Mouse (Mus musculus): ENCODE measurements around the gene Sh3bp4. TPM values are rescaled to one million over a fixed set of nuclear protein-coding genes. Genes with fewer than 3 reads are reported as not detected.

The Sh3bp4 gene
- 0.41 and 0.88 TPM in 2 replicates for total RNA-seq (2014; fragmentation: Nextera tagmentation)
- total RNA-seq (2017), result not detected in 2 replicates

DNA sequence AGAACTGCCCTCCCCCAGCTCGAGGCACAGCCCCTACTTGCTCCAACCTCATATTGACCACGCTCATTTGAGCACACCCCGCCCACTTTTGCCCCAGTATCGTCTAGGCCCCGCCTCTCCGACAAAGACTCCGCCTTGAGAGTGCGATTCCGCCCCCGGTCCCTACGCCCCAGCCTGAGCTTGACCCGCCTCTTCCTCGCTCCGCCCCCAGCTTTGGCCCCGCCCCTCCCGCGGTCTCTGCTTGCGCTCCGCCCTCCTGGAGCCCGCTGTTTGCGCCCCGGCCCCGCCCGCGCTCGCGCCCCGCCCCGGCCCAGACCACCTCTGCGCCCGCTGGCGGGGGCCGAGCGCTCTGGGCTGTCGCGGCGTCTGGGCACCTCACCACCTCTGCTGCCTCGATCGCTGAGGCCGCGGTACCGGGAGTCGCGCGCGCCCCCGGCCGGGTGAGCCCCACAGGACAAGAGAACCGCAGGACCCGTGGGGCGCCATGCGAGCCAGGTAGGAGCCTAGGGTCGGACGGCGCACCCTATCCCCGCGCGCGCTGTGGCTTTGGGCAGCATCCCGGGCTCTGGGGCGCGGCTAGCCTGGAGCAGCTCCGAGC, at the start of gene Sh3bp4:
Sh3bp4 (plus strand) TSS at position 313 of the 598 bp plus-strand sequence.
- ATAC-seq (replicated peaks; ENCODE audit: poor library complexity, severe bottlenecking), result peak; percentile 86

DNA sequence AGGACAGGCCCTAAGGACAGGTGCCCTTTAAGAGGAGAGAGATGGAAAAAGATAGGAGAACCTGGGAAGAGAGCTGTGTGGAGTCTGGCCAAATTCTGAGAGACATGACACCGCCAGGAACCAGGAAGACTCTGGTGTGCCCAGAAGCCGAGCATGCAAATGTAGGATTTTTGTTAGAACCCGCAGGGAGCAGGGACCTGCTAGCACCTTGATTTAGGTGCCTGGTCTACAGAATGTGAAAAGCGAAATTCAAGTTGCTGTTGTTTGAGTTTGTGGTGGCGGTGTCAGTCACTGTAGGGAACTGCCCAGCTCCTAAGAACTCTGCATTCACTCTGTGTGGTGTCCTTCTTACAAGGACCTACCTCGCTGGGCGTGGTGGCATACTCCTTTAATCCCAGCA, 47.2 kb upstream of the Sh3bp4 start:
- ATAC-seq (replicated peaks; ENCODE audit: poor library complexity, severe bottlenecking), result no peak

GRCm38 (mm10) chr1:89024696-89025612, 45.3 kb upstream of the Sh3bp4 start:
- ATAC-seq (replicated peaks; ENCODE audit: poor library complexity, severe bottlenecking), result no peak

DNA sequence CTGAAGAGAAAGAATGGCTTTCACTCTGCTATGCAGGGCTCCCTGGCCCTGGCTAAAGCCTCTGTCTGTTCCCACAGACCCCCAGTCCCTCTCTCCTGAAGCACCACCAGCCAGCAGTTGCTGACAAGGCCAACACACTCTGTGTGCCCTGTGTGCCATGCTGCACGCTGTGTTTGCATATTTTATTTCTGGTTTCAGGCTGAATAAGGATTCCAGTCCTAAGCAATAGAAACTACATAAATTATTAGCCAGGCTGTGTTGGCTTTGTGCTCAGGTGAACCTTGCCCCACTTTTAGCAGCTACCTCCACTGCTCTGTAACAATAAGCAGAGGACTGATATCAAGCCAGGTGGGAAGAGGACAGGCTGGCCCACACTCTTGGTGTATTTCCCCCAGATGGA, 44.2 kb upstream of the Sh3bp4 start:
- ATAC-seq (replicated peaks; ENCODE audit: poor library complexity, severe bottlenecking), result no peak

GRCm38 (mm10) chr1:89029136-89029927, 40.9 kb upstream of the Sh3bp4 start:
- no peak for ATAC-seq (replicated peaks; ENCODE audit: poor library complexity, severe bottlenecking)

GRCm38 (mm10) chr1:89033661-89034060, 36.6 kb upstream of the Sh3bp4 start:
- no peak for ATAC-seq (replicated peaks; ENCODE audit: poor library complexity, severe bottlenecking)

- no peak for ATAC-seq (replicated peaks; ENCODE audit: poor library complexity, severe bottlenecking)
Observed at GRCm38 (mm10) chr1:89034061-89034460, 36.2 kb upstream of the Sh3bp4 start.

DNA sequence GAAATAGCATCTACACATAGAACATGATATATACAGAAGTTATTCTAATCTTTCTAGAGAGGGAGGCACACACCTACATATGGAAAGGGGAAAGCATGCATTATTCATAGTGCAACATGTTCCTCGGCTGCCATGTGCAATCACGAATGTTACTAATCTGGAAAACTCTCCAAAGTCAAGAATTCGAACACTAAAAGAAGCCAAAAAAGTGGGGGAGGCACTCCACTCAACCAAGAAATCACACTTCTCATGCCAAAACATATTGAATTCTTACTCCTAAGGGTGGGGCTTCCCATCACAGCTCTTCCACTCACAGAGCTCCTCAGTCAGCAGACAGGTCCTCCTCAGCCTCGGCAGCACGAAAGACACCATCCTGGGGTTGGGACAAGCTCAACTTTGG, 35.1 kb upstream of the Sh3bp4 start:
- no peak for ATAC-seq (replicated peaks; ENCODE audit: poor library complexity, severe bottlenecking)

- no peak for ATAC-seq (replicated peaks; ENCODE audit: poor library complexity, severe bottlenecking)
Observed at GRCm38 (mm10) chr1:89039836-89040235, 30.4 kb upstream of the Sh3bp4 start.

DNA sequence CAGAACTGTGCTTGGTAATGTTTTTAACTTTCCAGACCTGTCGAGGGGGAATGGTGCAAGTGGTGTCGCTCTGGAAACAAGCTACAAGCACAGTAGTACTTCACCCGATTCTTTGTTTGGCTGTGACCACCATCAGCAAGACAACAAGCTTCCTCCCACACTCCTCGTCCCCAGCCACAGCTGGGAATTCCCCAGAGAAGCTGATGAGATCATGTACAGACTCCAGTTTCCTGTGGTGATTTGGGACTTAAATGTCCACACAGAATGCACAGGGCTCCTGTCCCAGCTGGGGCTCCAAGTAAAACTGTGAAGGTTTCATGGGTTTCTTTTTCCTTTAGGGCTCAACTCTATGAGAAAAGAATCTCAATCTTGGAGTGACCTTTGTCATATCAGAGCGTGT, 28.9 kb upstream of the Sh3bp4 start:
- ATAC-seq (replicated peaks; ENCODE audit: poor library complexity, severe bottlenecking), result no peak

DNA sequence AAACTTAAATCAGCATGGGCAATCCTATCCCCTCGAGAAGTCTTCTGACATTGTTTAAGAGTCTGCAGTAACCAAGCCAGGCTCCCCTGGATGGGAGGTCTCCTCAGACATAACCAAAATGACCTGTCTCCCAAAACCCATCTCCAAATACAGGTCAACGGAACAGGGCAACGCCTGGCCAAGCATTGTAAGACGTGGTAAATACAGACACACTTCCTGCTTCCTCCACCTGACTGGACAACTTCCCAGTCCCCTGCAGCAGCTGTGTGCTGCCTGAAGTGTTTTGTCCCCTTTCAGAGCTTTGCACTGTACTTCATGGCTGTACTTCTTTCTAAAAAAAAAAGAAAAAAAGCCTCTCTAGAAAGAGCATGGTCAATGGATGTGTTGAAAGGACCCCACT, 28.1 kb upstream of the Sh3bp4 start:
- ATAC-seq (replicated peaks; ENCODE audit: poor library complexity, severe bottlenecking), result no peak

GRCm38 (mm10) chr1:89042956-89043355, 27.3 kb upstream of the Sh3bp4 start:
- ATAC-seq (replicated peaks; ENCODE audit: poor library complexity, severe bottlenecking), result peak; percentile 37; the same call in 1 of the 2 replicates

- ATAC-seq (replicated peaks; ENCODE audit: poor library complexity, severe bottlenecking), result no peak
Observed at GRCm38 (mm10) chr1:89045403-89045802, 24.8 kb upstream of the Sh3bp4 start.

DNA sequence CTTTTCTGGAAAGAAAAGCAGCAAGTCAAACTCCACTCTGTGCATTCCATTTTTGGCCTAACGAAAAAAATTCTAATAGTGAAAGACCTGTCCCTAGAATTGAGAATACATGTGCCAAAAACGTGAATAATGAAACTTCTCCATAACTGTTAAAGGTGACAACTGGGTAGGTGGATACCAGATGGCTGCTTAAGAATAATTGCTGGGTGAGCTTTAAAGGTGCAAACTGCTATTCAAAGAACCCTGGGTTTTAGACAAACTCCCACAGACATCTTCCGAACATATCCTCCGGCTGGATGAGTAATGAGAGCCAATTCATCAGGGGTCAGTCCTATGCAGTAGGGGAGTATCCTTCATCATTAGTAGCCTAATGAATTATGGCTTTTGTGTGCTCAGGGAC, 20.7 kb upstream of the Sh3bp4 start:
- ATAC-seq (replicated peaks; ENCODE audit: poor library complexity, severe bottlenecking), result no peak

GRCm38 (mm10) chr1:89056175-89056574, 14.0 kb upstream of the Sh3bp4 start:
- no peak for ATAC-seq (replicated peaks; ENCODE audit: poor library complexity, severe bottlenecking)

DNA sequence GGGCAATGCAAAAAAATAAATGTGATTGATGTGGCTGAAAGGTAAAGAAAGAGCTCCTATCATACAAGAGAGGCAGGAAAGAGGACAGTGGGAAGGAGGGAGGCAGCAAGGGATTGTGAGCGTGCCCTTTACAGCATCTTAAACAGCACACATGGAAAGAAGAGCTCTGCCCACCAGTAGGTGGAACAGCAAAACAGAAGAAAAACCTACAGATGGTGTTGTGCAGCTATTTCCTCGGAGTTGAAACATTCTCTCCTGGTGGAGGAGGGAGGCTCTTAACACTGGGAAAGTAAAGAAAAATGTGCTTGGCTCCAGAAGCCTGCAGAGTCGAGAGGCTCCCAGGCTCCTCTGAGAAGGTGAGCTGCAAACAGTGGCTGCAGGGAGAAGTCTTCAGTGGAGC, 12.8 kb upstream of the Sh3bp4 start:
- ATAC-seq (replicated peaks; ENCODE audit: poor library complexity, severe bottlenecking), result no peak

DNA sequence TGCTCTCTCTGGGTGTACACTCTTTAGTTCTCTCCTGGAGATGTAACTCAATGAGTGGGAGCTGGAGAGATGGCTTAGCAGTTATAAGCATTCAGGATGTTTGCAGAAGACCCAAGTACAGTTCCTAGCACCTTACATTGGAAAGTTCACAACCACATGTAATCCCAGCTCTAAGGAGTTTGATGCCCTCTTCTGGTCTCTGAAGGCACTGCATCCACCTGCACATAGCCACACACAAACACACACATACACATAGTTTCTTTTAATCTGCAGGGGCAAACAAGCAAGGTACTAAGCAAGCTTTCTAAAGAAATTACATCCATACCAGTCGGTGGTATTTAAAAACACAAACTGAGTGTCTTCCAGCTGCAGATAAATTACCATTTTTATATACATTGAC, 12.2 kb upstream of the Sh3bp4 start:
- ATAC-seq (replicated peaks; ENCODE audit: poor library complexity, severe bottlenecking), result no peak

GRCm38 (mm10) chr1:89062977-89063376, 7.2 kb upstream of the Sh3bp4 start:
- ATAC-seq (replicated peaks; ENCODE audit: poor library complexity, severe bottlenecking), result no peak

- ATAC-seq (replicated peaks; ENCODE audit: poor library complexity, severe bottlenecking), result no peak
Observed at GRCm38 (mm10) chr1:89063800-89064199, 6.4 kb upstream of the Sh3bp4 start.

- ATAC-seq (replicated peaks; ENCODE audit: poor library complexity, severe bottlenecking), result no peak
Observed at GRCm38 (mm10) chr1:89068812-89069211, 1.4 kb upstream of the Sh3bp4 start.

Measured in granulocyte monocyte progenitor cell, adult 5-6 weeks (primary cell).